Mouse (Mus musculus) neural tube, embryonic 10.5 days (tissue): ENCODE measurements around the gene Dpp4.

Experiments used
- DNase-seq: peaks from one replicate; pipeline ENCODE4 v3.0.0-alpha.2; 2017; ENCODE audit warnings: low spot score; ENCODE audit errors: extremely low spot score

Gene Dpp4

GRCm38 (mm10) chr2:62411211-62412080 is 585 bp downstream of the Dpp4 start:
- peak; percentile 49 for DNase-seq

- no peak for DNase-seq
These were observed 3.3 kb downstream of the Dpp4 start for GRCm38 (mm10) chr2:62408701-62409201.

- no peak for DNase-seq
These were observed 3.8 kb downstream of the Dpp4 start for GRCm38 (mm10) chr2:62408216-62408615.

- no peak for DNase-seq
These were observed 8.4 kb downstream of the Dpp4 start for GRCm38 (mm10) chr2:62403556-62404135.

- no peak for DNase-seq
These were observed 11.0 kb downstream of the Dpp4 start for GRCm38 (mm10) chr2:62401011-62401410.

- DNase-seq, result no peak
These were observed 12.2 kb downstream of the Dpp4 start for GRCm38 (mm10) chr2:62399832-62400231.

- DNase-seq, result no peak
These were observed 12.7 kb downstream of the Dpp4 start for GRCm38 (mm10) chr2:62399361-62399760.

- no peak for DNase-seq
These were observed 13.7 kb downstream of the Dpp4 start for GRCm38 (mm10) chr2:62398115-62398875.

GRCm38 (mm10) chr2:62397661-62398060 is 14.4 kb downstream of the Dpp4 start:
- DNase-seq, result no peak

GRCm38 (mm10) chr2:62396799-62397198 is 15.2 kb downstream of the Dpp4 start:
- DNase-seq, result no peak

- no peak for DNase-seq
These were observed 17.2 kb downstream of the Dpp4 start for GRCm38 (mm10) chr2:62394800-62395199.

- no peak for DNase-seq
These were observed 19.9 kb downstream of the Dpp4 start for GRCm38 (mm10) chr2:62392098-62392497.

- no peak for DNase-seq
These were observed 21.0 kb downstream of the Dpp4 start for GRCm38 (mm10) chr2:62390961-62391461.

GRCm38 (mm10) chr2:62390305-62390704 is 21.7 kb downstream of the Dpp4 start:
- no peak for DNase-seq

- DNase-seq, result no peak
These were observed 23.2 kb downstream of the Dpp4 start for GRCm38 (mm10) chr2:62388841-62389240.

- DNase-seq, result no peak
These were observed 28.8 kb downstream of the Dpp4 start for GRCm38 (mm10) chr2:62383196-62383595.

GRCm38 (mm10) chr2:62382440-62382839 is 29.6 kb downstream of the Dpp4 start:
- DNase-seq, result no peak

GRCm38 (mm10) chr2:62381756-62382155 is 30.3 kb downstream of the Dpp4 start:
- DNase-seq, result no peak

GRCm38 (mm10) chr2:62373692-62374091 is 38.3 kb downstream of the Dpp4 start:
- no peak for DNase-seq

GRCm38 (mm10) chr2:62370048-62370447 is 42.0 kb downstream of the Dpp4 start:
- no peak for DNase-seq

GRCm38 (mm10) chr2:62368349-62369053 is 43.5 kb downstream of the Dpp4 start:
- DNase-seq, result no peak
